Mouse (Mus musculus): ENCODE measurements around the gene Rhof.

GRCm38 (mm10) chr5:123093077-123093633, 39.3 kb downstream of the Rhof start:
- TF ChIP-seq CTCF (IDR thresholded peaks at IDR 0.05; ENCODE audit: low read depth, low read length): no peak
- no peak for TF ChIP-seq GATA1 (IDR thresholded peaks at IDR 0.05; ENCODE audit: borderline replicate concordance, low read length)

All from G1E (cell line).